Mouse (Mus musculus): ENCODE data around the gene Lmf2. TPM values are rescaled to one million over a fixed set of nuclear protein-coding genes. Genes with fewer than 3 reads are reported as not detected.

The Lmf2 gene
- polyA plus RNA-seq, 1 experiment from 2014 or later, result 54.5 TPM

- no peaks in the 10 kb centered on the region for H3K36me3 ChIP-seq (ENCODE audit: control insufficient read depth, insufficient read depth)
- H3K4me2 ChIP-seq (ENCODE audit: low read depth, low read length), result no peak overlapping the region
- H3K27me3 ChIP-seq (ENCODE audit: control insufficient read depth, insufficient read depth, low read length), result no peaks in the 10 kb centered on the region
- ATAC-seq (replicated peaks; ENCODE audit: extremely low read depth, insufficient read depth, low FRiP score), result no peak
- no peaks in the 10 kb centered on the region for H3K9me3 ChIP-seq (replicated peaks; ENCODE audit: control insufficient read depth, low read length)
- WGBS, result 73% methylated on average over 14 of the region's 14 CpGs
- no peaks in the 10 kb centered on the region for H3K4me1 ChIP-seq (ENCODE audit: control insufficient read depth, insufficient read depth, low read length)
- H3K9ac ChIP-seq (ENCODE audit: low read length), result no peak overlapping the region
- no peak overlapping the region for H3K4me3 ChIP-seq (ENCODE audit: low read length)
- H3K27ac ChIP-seq (ENCODE audit: low read length), result no peak overlapping the region
Measured at GRCm38 (mm10) chr15:89336422-89336821, 19.0 kb downstream of the Lmf2 start.

GRCm38 (mm10) chr15:89334774-89335537 lies 20.5 kb downstream of the Lmf2 start:
- Histone ChIP-seq H3K9ac (ENCODE audit: low read length) (no peak overlapping the region), H3K27ac (ENCODE audit: low read length) (no peak overlapping the region), H3K27me3 (ENCODE audit: control insufficient read depth, insufficient read depth, low read length) (no peaks in the 10 kb centered on the region), H3K4me2 (ENCODE audit: low read depth, low read length) (no peak overlapping the region), H3K4me1 (ENCODE audit: control insufficient read depth, insufficient read depth, low read length) (no peaks in the 10 kb centered on the region), H3K36me3 (ENCODE audit: control insufficient read depth, insufficient read depth) (no peaks in the 10 kb centered on the region), H3K9me3 (replicated peaks; ENCODE audit: control insufficient read depth, low read length) (no peaks in the 10 kb centered on the region), H3K4me3 (ENCODE audit: low read length) (no peak overlapping the region)
- WGBS, result 79% methylated on average over 17 of the region's 17 CpGs
- ATAC-seq (replicated peaks; ENCODE audit: extremely low read depth, insufficient read depth, low FRiP score), result no peak

GRCm38 (mm10) chr15:89334271-89334670 lies 21.2 kb downstream of the Lmf2 start, which contains the start of gene Miox:
Miox (plus strand) TSS chr15:89334398.
- Histone ChIP-seq H3K4me3 (ENCODE audit: low read length) (no peak within 1 kb of the TSS), H3K9ac (ENCODE audit: low read length) (no peak within 1 kb of the TSS), H3K9me3 (replicated peaks; ENCODE audit: control insufficient read depth, low read length) (no peaks in the 10 kb centered on the region), H3K4me1 (ENCODE audit: control insufficient read depth, insufficient read depth, low read length) (no peaks in the 10 kb centered on the region), H3K27me3 (ENCODE audit: control insufficient read depth, insufficient read depth, low read length) (no peaks in the 10 kb centered on the region), H3K4me2 (ENCODE audit: low read depth, low read length) (no peak within 1 kb of the TSS), H3K27ac (ENCODE audit: low read length) (no peak within 1 kb of the TSS), H3K36me3 (ENCODE audit: control insufficient read depth, insufficient read depth) (no peaks in the 10 kb centered on the region)
- WGBS, result 89% methylated on average over 7 of the region's 7 CpGs
- no peak for ATAC-seq (replicated peaks; ENCODE audit: extremely low read depth, insufficient read depth, low FRiP score)

GRCm38 (mm10) chr15:89326441-89326840 lies 29.0 kb downstream of the Lmf2 start:
- WGBS, result 47% methylated on average over 5 of the region's 5 CpGs
- H3K9ac ChIP-seq (ENCODE audit: low read length), result no peak overlapping the region
- H3K36me3 ChIP-seq (ENCODE audit: control insufficient read depth, insufficient read depth), result no peaks in the 10 kb centered on the region
- no peak overlapping the region for H3K4me2 ChIP-seq (ENCODE audit: low read depth, low read length)
- H3K9me3 ChIP-seq (replicated peaks; ENCODE audit: control insufficient read depth, low read length), result no peaks in the 10 kb centered on the region
- H3K27me3 ChIP-seq (ENCODE audit: control insufficient read depth, insufficient read depth, low read length), result peaks cover 9% of the 10 kb centered on the region
- H3K4me3 ChIP-seq (ENCODE audit: low read length), result no peak overlapping the region
- ATAC-seq (replicated peaks; ENCODE audit: extremely low read depth, insufficient read depth, low FRiP score), result no peak
- no peak overlapping the region for H3K27ac ChIP-seq (ENCODE audit: low read length)
- peaks cover 5% of the 10 kb centered on the region; the same call in 1 of the 2 replicates for H3K4me1 ChIP-seq (ENCODE audit: control insufficient read depth, insufficient read depth, low read length)

GRCm38 (mm10) chr15:89323656-89324055 lies 31.8 kb downstream of the Lmf2 start:
- Histone ChIP-seq H3K4me1 (ENCODE audit: control insufficient read depth, insufficient read depth, low read length) (peaks cover 5% of the 10 kb centered on the region; the same call in 1 of the 2 replicates), H3K9ac (ENCODE audit: low read length) (no peak overlapping the region), H3K4me3 (ENCODE audit: low read length) (no peak overlapping the region), H3K4me2 (ENCODE audit: low read depth, low read length) (no peak overlapping the region), H3K27me3 (ENCODE audit: control insufficient read depth, insufficient read depth, low read length) (peaks cover 10% of the 10 kb centered on the region), H3K27ac (ENCODE audit: low read length) (no peak overlapping the region), H3K36me3 (ENCODE audit: control insufficient read depth, insufficient read depth) (no peaks in the 10 kb centered on the region), H3K9me3 (replicated peaks; ENCODE audit: control insufficient read depth, low read length) (no peaks in the 10 kb centered on the region)
- WGBS, result 74% methylated on average over 4 of the region's 4 CpGs
- ATAC-seq (replicated peaks; ENCODE audit: extremely low read depth, insufficient read depth, low FRiP score), result no peak

GRCm38 (mm10) chr15:89322670-89323522 lies 32.6 kb downstream of the Lmf2 start, which contains the start of gene Adm2:
Adm2 (plus strand) TSS chr15:89322720.
- Histone ChIP-seq H3K36me3 (ENCODE audit: control insufficient read depth, insufficient read depth) (no peaks in the 10 kb centered on the region), H3K4me2 (ENCODE audit: low read depth, low read length) (peak within 1 kb of the TSS; percentile 60), H3K9me3 (replicated peaks; ENCODE audit: control insufficient read depth, low read length) (no peaks in the 10 kb centered on the region), H3K27me3 (ENCODE audit: control insufficient read depth, insufficient read depth, low read length) (peaks cover 10% of the 10 kb centered on the region), H3K9ac (ENCODE audit: low read length) (peak within 1 kb of the TSS; percentile 57), H3K4me1 (ENCODE audit: control insufficient read depth, insufficient read depth, low read length) (peaks cover 5% of the 10 kb centered on the region; the same call in 1 of the 2 replicates), H3K27ac (ENCODE audit: low read length) (no peak within 1 kb of the TSS), H3K4me3 (ENCODE audit: low read length) (peak within 1 kb of the TSS; percentile 35)
- ATAC-seq (replicated peaks; ENCODE audit: extremely low read depth, insufficient read depth, low FRiP score), result no peak
- 7% methylated on average over 26 of the region's 26 CpGs for WGBS

GRCm38 (mm10) chr15:89321264-89321663 lies 34.2 kb downstream of the Lmf2 start:
- ATAC-seq (replicated peaks; ENCODE audit: extremely low read depth, insufficient read depth, low FRiP score), result no peak
- Histone ChIP-seq H3K4me2 (ENCODE audit: low read depth, low read length) (no peak overlapping the region), H3K4me3 (ENCODE audit: low read length) (no peak overlapping the region), H3K27ac (ENCODE audit: low read length) (no peak overlapping the region), H3K4me1 (ENCODE audit: control insufficient read depth, insufficient read depth, low read length) (peaks cover 5% of the 10 kb centered on the region; the same call in 1 of the 2 replicates), H3K9ac (ENCODE audit: low read length) (no peak overlapping the region), H3K27me3 (ENCODE audit: control insufficient read depth, insufficient read depth, low read length) (peaks cover 10% of the 10 kb centered on the region), H3K9me3 (replicated peaks; ENCODE audit: control insufficient read depth, low read length) (no peaks in the 10 kb centered on the region), H3K36me3 (ENCODE audit: control insufficient read depth, insufficient read depth) (no peaks in the 10 kb centered on the region)
- WGBS, result 58% methylated on average over 8 of the region's 8 CpGs

GRCm38 (mm10) chr15:89316146-89316545 lies 39.3 kb downstream of the Lmf2 start:
- Histone ChIP-seq H3K4me3 (ENCODE audit: low read length) (no peak overlapping the region), H3K4me1 (ENCODE audit: control insufficient read depth, insufficient read depth, low read length) (peaks cover 15% of the 10 kb centered on the region), H3K27ac (ENCODE audit: low read length) (no peak overlapping the region), H3K36me3 (ENCODE audit: control insufficient read depth, insufficient read depth) (no peaks in the 10 kb centered on the region), H3K27me3 (ENCODE audit: control insufficient read depth, insufficient read depth, low read length) (no peaks in the 10 kb centered on the region), H3K9me3 (replicated peaks; ENCODE audit: control insufficient read depth, low read length) (no peaks in the 10 kb centered on the region), H3K9ac (ENCODE audit: low read length) (no peak overlapping the region), H3K4me2 (ENCODE audit: low read depth, low read length) (no peak overlapping the region)
- no peak for ATAC-seq (replicated peaks; ENCODE audit: extremely low read depth, insufficient read depth, low FRiP score)
- 69% methylated on average over 11 of the region's 11 CpGs for WGBS

Measured in heart, embryonic 16.5 days (tissue).